Mouse (Mus musculus) small intestine, adult 10 weeks (tissue): ENCODE data around the gene Med25. TPM values are rescaled to one million over a fixed set of nuclear protein-coding genes. Genes with fewer than 3 reads are reported as not detected.

ENCODE experiments used
- polyA plus RNA-seq: library from polyadenylated mRNA; stranded (reverse); fragments of 350-450 nt; fragmentation: Illumina TruSeq; extraction: RNeasy Lipid Tissue Mini Kit (QIAGEN cat#74804); gene quantifications from one replicate; pipeline ENCODE4 v1.2.3, GENCODE M21; 2014; ENCODE audit warnings: low replicate concordance

Med25 gene
- polyA plus RNA-seq, result 1.3 TPM

DNA sequence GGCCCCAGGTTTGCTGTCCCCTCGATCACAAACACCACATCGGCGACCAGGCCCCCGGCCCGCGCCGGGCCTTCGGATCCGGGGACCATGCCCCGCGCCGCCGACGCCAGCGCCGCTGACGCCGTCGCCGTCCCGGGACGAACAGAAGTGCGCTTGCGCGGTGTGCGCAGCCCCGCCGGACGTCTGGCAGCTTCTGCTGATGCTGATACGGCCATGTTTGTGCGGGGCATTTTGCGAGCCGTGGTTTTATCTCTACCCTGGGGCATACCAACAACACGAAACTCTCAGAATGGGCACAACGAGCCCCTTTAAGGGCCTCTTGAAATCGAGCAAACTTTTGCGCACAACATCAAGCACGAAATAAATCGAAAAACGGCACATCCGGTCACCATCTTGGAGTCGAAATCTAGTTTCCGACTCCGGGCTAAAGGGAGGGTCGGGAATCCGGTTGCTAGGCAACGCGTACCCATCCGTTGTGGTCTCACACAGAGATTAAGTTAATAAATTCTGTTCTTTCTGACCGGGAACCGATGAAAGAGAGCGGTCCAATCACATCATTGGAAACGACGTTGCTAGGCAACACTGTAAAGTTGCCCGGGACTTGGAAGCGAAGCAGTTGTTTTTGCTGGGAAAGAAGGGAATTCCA is at the start of gene Med25:
TSS of gene Med25 (minus strand) at position 437 of the 646 bp plus-strand sequence.

GRCm38 (mm10) chr7:44929204-44930151 is 37.0 kb upstream of the Med25 start, which contains the start of gene Ap2a1:
Ap2a1 (minus strand) TSS chr7:44929496.

GRCm38 (mm10) chr7:44895593-44896434 is 3.3 kb upstream of the Med25 start, which contains the start of gene Fuz:
Fuz (plus strand) TSS chr7:44896079.

GRCm38 (mm10) chr7:44869697-44870528 is 22.6 kb downstream of the Med25 start, which contains the start of gene Ptov1:
Ptov1 (minus strand) TSS chr7:44869788.

DNA sequence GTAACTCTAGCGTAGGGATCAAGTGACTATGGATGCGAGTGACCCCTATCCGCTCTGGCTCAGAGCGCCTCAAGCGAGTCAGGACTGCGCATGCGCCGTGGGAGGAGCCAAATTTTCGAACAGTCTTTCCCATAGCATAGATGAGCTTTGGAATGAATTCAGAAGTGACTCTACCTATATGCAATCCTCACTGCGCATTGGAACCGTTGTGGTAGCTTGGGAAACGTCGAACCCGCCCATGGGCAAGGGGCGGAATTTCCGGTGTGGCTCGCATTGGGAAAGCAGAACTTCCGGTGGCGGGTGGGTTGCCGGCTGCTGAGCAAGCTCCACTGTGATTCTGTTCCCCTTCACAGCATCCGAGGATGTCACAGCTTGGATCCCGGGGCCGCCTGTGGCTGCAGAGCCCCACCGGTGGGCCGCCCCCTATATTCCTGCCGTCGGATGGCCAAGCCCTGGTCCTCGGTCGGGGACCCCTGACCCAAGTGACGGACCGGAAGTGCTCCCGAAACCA is 35.4 kb downstream of the Med25 start, which contains the start of gene Pnkp:
TSS of gene Pnkp (plus strand) at position 98 of the 511 bp plus-strand sequence.

DNA sequence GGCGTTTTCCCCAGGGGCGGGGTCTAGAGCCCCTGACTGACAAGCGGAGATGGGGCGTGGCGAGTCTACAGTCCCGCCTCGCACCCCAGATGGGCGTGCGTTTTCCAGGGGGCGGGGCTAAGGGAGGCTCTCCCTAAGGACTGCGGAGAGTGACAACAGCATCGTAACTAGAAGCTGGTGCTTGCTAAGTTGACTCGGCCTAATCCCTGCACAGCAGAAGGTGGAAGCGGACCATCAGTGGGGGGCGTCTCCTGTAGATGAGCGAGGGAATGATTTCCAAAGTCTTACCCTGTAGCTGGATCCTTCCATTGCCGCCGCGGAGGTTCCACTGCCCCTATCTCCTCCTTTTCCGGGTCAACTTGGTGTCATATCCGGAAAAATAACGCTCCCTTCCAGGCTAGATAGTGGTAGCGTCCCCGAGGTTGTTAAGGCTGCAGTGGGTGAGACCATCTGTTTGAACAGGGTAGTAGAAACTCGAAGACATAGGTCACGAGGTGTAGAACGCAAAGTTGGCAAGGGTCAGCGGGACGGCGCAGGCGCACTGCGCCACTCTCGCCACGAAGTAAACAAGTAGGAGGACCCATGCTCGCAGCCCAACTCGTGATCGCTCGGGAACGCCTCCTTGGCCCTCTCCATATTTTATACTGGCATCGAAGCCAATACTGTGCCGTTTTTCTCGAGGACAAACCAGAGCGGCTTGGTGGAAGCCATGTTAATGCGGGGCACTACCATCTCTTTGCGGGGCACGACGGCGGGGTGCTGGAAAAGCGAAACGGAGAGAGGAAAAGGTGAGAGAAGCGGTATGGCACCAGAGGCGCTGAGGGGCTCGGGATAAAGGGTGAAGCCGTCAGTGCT is 43.7 kb downstream of the Med25 start, which contains the start of the genes Akt1s1 and Tbc1d17:
TSS of gene Akt1s1 (plus strand) at position 431 of the 855 bp plus-strand sequence.
TSS of gene Tbc1d17 (minus strand) at position 519 of the 855 bp plus-strand sequence.

Other genes starting within 250 kb of the Med25 start
- 0.78 TPM for gene Myh14, start 221.9 kb downstream of the Med25 start, polyA plus RNA-seq
- not detected for gene Izumo2, start 184.0 kb downstream of the Med25 start, polyA plus RNA-seq
- 10.2 TPM for gene Vrk3, start 144.3 kb downstream of the Med25 start, polyA plus RNA-seq
- 0.45 TPM for gene Zfp473, start 141.7 kb downstream of the Med25 start, polyA plus RNA-seq
- gene Nup62, start 76.6 kb downstream of the Med25 start, polyA plus RNA-seq, result 3.6 TPM
- gene Il4i1, start 76.3 kb downstream of the Med25 start, polyA plus RNA-seq, result not detected
- gene Atf5, start 76.1 kb downstream of the Med25 start, polyA plus RNA-seq, result 1.0 TPM
- gene Akt1s1, start 43.7 kb downstream of the Med25 start, polyA plus RNA-seq, result 1.1 TPM
- gene Tbc1d17, start 43.6 kb downstream of the Med25 start, polyA plus RNA-seq, result not detected
- not detected for gene Pnkp, start 35.6 kb downstream of the Med25 start, polyA plus RNA-seq
- gene Ptov1, start 22.9 kb downstream of the Med25 start, polyA plus RNA-seq, result not detected
- 0.48 TPM for gene Fuz, start 3.4 kb upstream of the Med25 start, polyA plus RNA-seq
- gene Ap2a1, start 36.8 kb upstream of the Med25 start, polyA plus RNA-seq, result 9.8 TPM
- not detected for gene Tsks, start 50.5 kb upstream of the Med25 start, polyA plus RNA-seq
- gene Cpt1c, start 82.1 kb upstream of the Med25 start, polyA plus RNA-seq, result 0.15 TPM
- gene Prmt1, start 93.9 kb upstream of the Med25 start, polyA plus RNA-seq, result 2.3 TPM
- 11.1 TPM for gene Irf3, start 104.9 kb upstream of the Med25 start, polyA plus RNA-seq
- not detected for gene Bcl2l12, start 106.0 kb upstream of the Med25 start, polyA plus RNA-seq
- gene Scaf1, start 123.7 kb upstream of the Med25 start, polyA plus RNA-seq, result 2.0 TPM
- 1.1 TPM for gene Rras, start 125.2 kb upstream of the Med25 start, polyA plus RNA-seq
- gene Prr12, start 160.2 kb upstream of the Med25 start, polyA plus RNA-seq, result not detected
- 4.6 TPM for gene Nosip, start 169.7 kb upstream of the Med25 start, polyA plus RNA-seq
- gene Prrg2, start 170.0 kb upstream of the Med25 start, polyA plus RNA-seq, result 9.4 TPM
- gene Rcn3, start 199.5 kb upstream of the Med25 start, polyA plus RNA-seq, result not detected
- gene Fcgrt, start 211.1 kb upstream of the Med25 start, polyA plus RNA-seq, result 3.7 TPM
- gene Rps11, start 231.7 kb upstream of the Med25 start, polyA plus RNA-seq, result 126 TPM
- gene Rpl13a, start 236.0 kb upstream of the Med25 start, polyA plus RNA-seq, result 181 TPM
- not detected for gene Gm45713, start 243.5 kb upstream of the Med25 start, polyA plus RNA-seq
- 13.9 TPM for gene Flt3l, start 243.7 kb upstream of the Med25 start, polyA plus RNA-seq